Mouse (Mus musculus) CD8-positive naive resting alpha-beta T cell, adult 2 months (primary cell): ENCODE results near the gene Cd81.

Experiments
- DNase-seq, 2 experiments: peaks; one replicate each; pipeline ENCODE4 v3.0.0; 2022; ENCODE audit warnings: low read depth in 2 of 2, low spot score in 2 of 2

The Cd81 gene

DNA sequence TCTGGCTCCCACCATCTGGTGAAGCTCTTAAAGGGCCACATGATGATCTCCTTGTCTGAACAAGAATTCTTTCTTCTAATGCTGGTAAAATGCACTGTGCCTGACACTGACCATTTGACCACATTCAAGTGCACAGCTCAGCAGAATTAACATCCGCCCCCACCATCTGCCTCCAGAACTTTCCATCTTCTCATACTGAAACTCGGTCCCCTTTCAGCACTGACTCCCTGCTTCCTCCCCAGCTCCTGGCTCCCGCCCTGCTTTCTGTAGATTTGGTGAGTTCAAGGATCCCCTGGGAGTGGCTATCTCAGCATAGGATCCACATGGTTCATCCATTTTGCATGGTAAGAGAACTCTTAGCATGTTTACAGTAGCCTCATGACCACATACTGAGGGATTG is 31.8 kb upstream of the Cd81 start:
- DNase-seq, result no peak

DNA sequence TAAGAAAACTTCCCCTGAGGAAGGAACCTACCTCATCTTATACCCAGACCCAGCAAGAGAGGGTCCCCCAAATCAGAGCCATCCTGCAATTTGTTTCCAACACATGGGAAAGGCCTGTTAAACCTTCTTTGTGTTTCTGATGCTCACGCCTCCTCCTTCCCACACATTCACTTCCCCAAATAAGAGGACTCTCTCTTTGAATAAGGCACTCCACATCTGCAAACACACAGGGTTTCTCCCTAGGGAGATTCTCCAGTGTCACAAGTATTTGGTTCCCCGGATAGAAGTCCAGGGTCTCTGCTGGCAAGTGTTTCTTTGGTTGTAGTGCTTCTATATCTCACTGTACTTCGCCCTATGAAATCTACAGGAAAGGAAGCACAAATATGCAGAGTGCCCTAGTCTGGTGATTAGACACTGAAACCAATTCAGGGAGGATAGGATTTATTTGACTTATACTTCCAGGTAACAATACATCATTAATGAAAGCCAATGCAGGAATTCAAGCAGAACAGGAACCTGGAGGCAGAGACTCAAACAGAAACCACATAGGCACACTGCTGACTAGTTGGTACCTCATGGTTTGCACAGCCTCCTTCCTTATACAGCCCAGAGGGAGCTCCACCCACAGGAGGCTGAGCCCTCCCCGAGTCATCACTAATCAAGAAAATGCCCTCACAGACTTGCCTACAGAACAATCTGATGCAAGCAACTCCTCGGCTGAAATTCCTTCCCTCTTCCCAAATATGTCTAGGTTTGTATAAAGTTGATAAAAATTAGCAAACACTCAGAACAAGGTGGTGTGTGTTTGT is 31.0 kb upstream of the Cd81 start:
- no peak for DNase-seq

DNA sequence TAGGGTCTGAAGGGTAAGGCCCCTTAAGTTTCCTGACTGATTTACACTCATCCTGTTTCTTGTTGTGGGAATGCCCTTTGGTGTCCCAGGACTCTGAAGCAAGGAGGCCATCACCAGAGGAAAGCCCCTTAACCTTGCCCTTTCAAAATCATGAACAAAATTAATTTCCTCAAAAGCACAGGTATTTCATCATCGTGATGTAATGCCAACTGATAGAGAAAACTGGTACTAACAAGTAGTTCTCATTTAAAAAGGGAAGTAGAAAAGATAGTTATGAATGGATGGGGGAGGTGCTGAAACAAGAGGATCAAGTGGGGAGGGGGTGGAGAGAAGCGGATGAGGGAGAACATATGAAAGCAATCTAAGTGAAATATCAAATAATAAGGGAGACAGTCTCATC is 29.0 kb upstream of the Cd81 start:
- no peak for DNase-seq

DNA sequence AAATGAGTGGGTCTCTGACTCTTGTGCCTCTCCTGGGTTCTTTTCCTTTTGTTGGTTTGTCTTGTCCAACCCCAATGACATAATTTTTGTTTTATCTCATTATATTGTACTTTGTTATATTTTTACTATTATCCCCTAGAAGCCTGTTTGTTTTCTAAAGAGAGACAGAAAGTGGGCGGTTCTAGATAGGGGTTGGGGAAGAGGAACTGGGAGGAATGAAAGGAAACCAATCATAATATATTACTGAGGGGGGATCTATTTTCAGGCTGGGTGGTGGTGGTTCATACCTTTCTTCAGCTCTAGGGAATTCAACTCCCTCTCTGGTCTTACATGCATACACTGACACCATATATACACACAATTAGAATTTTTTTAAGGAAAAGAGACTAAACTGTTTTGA is 28.2 kb upstream of the Cd81 start:
- DNase-seq, result no peak

DNA sequence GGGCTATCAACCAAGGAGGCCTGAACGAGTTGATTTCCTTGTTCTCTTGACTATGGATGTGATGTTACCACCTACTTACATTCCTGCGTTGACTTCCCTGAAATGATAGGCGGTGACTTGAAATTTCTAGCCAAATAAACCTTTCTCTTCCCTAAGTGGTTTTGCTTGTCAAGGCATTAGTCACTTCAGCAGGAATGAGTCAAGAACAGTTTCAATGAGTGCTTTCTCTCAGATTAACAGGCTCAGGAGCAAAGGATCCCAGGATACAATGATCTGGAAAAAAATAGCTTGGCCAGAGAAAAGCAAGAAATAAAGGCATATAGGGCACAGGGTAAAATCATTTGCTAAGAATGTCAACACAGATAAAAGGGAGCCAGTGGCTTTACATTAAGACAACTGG is 27.0 kb upstream of the Cd81 start:
- DNase-seq, result no peak

DNA sequence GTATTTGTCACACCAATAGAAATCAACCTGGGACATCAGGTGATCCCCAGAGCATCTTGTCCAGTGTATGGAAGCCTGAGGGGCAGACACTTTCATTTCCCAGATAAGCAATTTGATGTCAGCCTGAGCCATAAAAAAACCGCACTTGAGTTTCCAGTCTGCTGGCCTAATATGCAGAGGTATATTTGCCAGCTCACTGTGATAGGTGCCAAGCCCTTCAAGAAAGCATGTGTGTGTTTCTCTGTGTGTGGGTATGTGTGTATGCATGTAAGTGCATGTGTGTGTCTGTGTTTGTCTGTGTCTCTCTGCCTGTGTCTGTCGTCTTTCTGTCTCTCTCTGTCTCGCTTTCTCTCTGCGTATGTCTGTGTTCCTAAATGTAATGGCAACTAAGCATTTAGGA is 25.3 kb upstream of the Cd81 start:
- DNase-seq, result no peak

DNA sequence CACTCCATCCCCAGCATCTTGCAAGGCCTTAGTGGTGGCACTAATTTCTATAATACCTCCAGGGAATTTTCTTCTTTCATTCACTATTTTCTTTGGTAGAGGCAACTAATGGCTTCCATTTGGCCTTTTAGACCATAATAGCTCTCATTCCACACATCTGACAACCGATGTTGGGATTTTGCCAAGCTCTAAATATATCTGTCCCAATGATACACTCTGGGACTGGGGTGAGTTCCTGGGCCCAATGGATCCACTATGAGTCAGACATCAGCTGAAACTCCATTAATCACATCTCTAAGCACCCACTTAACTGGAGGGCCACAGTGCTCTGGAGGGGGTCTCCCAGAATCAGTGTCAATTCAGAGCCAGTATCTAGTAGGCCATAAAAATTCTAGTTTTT is 20.7 kb upstream of the Cd81 start:
- DNase-seq, result no peak

DNA sequence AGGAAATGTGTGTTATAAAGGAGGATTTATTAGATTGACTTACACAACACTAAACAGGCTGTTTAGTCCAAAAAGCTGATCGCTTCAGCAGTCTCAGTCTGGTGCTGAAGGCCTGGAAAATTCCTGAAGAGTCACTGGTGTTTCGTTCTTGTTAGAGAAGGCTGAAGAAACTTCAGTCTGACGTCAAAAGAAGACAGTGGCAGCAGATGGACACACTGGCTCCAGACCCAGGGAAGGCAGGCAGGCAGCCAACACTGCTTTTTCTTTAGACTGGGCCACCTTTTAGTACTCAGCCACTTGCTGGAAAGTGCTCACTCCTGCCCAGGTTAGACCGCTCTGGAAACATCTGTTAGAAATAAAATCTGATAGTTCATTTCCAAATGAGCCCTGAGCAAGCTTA is 19.0 kb upstream of the Cd81 start:
- no peak for DNase-seq

DNA sequence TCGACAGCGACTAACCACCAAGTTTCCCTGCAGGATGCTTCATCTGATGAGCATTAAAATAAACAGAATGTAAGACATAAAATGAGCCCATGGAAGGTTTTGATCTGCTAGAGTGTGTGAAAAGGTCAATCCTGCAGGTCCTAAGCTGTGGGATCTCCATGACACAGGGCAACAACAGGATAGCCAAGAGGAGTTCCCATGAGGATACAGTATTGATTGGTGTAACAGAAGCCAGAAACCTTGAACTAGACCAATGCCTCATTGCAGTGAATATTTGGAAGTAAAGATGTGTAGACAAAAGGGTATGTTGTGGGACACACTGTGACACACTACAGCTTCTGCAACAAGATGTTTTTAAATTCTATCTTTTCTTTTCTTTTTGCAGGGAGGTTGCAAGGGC is 18.4 kb upstream of the Cd81 start:
- no peak for DNase-seq

DNA sequence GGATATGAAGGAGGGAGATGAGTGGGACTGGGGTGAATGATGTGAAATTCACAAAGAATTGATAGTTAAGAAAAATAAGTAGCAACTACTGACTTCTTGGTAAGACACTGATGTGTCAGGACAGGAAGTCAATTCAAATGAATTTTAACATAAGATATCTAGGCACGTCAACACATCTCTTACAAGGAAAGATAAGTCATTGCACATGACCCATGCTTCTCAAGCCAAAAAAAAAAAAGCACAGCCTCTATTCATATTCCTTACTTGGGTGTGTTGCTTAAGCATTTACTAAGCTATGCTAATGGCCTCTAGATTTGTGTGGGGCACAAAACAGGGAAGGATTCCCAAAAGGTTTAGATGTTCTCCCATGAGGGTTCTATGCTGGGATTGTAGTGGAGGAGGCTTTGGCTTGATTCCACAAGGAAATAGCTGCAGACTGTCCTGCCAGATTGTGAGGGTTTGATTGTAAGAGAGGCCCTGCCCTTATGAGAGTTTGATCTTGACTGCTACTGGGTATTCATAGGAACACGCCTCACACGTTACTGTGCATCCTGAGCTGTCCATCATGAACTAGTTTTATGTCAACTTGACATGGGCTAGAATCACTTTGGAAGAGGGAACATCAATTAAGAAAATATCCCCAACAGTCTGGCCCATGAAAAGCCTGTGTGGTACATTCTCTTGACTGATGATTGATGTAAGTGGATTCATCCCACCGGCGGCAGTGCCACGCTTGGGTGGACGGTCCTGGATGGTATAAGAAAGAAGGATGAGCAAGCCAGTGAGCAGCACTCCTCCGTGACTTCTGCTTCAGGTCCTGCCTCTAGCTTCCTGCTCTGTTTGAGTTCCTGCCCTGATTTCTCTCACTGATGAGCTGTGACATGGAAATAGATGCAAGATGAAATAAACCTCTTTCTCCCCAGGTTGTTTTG is 17.8 kb upstream of the Cd81 start:
- no peak for DNase-seq

DNA sequence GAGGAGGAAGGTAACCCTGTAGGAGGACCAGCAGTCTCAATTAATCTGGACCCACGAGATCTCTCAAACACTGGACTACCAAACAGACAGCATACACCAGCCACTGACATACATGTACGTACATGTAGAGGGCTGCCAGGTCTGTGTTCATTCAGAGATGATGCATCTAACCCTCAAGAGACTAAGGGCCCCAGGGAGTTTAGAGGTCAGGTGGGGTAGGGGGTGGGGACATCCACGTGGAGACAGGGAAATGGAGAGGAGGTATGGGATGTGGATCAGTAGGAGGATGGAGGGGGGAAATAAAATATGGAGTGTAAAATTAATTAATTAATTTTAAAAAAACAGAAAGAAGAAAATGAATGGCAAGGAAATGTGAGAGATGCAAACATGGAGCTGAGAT is 15.8 kb upstream of the Cd81 start:
- DNase-seq, result no peak

DNA sequence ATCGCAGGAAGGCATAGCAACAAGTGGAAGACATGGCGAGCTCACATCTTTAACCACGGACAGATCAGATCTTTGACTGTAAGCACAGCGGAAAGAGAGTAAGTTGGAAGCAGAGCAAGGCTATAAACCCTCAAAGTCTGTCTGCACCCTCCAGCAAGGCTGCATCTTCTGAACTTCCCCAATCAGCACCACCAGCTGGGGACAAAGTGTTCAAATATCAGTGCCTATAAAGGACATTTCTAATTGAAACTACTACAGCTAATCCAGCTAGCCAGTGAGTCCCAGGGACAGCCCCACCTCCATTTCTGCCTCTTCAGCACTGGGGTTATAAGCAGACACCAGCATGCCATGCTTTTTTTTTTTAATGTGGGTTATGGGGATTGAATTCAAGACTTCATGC is 15.2 kb upstream of the Cd81 start:
- DNase-seq, result no peak

DNA sequence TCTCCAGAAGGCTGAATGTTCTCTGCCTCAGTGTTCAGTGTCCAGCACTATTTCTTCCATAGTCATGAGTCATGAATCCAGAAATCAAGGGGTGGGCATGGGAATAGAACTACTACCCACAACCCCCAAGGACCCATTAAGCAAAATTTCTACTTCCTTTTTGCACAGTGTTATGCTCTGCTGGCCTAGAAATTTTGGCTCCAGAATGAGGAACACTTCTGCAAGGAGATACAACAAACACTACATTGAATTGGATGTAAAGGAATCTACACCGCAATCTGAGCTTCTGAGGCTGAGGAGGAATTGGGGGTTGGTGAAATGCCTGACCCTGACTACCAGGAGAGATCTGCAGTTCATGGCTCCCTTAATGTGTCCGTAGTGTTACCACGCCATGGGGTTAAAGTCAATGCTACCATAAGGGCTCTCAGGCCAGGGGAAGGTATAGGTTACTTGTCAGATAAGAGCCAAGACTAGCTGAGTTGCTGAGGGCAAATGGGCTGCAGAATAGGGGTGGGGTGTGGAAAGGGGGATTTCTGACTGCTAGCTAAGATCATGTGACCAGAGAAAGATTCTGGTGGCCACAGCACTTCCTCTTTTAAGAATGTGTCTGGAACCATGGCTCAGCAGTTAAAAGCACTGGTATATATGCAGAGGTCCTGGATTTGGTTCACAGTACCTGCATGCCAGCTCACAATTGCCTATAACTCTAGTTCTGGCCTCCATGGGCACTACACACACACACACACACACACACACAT is 14.2 kb upstream of the Cd81 start:
- DNase-seq, result no peak

DNA sequence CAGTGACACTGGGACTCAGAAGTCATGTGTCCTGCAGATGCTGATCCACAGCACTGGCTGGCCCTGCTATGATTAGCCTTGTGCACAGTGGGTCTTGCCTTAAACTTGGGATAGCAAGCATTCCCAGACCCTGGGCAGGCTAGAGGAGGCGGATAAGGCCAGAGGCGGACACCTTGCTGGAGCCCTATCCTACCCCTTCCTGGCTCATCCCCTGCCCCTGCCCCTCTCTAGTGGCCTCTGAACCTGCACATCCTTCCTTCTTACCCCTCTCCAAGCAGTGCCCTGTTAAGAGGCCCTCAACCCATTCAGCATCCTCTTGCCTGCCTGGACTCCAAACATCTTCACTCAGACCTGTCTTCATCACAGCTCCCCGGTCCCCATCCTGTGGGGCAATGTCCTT is 12.0 kb upstream of the Cd81 start:
- no peak for DNase-seq

DNA sequence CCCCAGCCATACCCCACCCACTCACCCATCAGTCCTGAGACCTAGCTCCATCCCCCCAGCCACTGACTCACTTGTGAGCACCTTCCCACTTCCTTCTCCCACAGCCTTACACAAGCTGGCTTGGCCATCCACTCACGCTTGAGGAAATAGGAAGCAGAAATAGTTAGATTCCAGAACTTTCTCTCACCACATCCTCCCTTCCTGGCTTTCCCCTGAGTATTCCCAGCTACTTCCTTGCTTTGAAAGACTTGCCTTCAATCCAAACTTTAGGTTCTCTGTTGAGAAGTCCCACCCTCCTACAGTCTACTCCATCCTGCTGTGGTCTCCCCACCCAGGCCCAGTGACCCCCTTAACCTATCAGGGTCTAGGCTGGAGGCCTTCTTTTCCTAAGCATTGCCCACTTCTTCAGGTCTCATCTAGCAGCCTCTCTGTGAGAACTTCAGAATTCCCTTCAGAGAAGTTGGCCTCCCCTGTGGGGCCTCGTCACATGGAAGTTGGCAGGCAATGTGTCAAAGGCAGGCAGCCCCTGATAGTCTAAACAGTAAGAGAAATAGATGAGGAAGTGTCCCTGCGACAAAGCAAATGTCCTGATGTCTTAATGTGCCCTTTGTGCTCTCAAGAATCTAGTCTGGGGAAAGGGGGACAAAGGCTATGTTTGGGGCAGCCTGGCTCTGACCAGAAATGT is 11.3 kb upstream of the Cd81 start:
- DNase-seq, result no peak

DNA sequence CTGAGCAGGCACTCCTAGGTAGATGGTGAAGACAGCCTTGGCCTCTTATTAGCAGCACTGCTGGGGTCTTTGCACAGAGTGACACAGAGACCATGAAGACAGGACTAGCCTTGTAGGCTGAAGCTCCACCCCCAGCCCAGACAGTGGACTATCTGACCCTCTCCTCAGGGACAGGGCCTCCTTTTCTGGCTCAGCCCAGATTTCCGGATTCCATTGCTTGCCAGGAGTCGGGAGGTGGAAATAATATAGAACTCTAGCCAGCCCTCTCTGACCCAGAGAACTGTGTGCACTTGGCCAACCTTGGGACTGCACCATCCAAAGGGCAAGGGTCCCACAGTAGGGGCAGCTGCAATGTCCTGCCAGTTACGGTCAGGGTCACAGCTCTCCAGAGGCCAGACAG is 10.4 kb upstream of the Cd81 start:
- no peak for DNase-seq

DNA sequence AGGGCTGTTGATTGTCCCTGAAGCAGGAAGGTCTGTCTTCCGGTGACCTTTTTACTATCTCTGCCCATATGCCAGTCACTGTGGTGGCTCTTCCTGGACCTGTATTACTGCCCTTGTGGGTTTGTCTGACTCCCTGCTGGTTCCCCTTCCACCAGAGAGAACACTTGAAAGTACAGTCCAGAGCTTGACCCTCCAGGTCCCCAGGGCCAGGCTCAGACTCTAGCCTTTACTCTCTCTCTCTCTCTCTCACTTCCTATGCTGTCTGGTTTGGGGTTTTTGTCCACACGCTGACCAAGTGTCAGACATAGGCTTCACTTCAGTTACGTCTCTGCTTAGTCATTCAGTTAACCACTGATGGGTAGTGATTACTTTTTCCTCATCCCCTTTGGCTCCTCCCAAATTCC is 9.6 kb upstream of the Cd81 start:
- DNase-seq, result no peak

DNA sequence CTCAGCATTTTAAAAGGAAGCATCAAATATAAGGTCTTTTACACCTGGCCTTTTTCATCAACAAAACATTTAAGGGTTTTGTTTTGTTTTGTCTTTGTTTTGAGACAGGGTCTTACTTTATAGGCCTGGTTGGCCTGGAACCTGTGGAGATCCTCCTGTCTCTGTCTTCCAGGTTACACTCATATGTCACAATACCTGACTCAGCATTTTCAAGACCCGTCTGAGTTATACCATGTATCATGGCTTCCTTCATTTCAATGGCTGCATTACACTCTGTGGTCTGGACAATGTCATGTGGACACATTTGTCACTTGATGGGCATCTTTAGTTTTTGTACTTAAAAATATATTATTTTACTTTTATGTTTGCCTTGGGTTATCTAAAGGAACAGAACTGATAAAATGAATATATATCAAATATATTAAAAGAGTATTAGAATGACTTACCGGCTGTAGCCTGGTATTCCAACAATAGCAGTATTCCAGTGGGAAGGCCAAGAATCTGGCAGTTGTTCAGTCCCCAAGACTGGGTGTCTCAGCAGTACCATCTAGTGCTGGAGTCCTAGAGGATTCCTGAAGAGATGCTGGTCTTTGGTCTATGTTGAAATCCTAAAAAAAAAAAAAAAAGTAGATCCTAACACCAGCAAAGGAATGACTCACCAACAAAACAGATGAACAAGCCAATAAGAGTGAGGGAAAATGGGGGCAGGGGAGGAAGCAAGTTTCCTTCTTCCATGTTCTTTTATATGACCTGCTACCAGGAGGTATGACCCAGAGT is 8.3 kb upstream of the Cd81 start:
- DNase-seq, result no peak

DNA sequence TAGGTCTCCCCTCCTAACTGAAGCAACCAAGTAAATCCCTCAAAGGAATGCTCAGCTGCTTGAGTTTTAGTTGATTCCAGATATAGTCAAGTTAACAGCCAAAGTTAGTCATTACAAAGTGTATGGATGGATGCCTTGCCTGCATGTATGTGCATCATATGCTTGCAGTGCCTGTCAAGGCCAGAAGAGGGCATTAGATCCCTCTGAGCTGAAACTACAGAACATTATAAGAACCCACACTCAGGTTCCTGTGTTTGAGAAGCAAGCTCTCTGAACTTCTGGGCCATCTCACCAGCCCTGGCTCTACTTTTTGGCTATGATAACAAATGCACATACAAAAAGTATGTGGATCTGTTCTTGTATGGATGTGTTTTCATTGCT is 7.7 kb upstream of the Cd81 start:
- DNase-seq, result no peak

DNA sequence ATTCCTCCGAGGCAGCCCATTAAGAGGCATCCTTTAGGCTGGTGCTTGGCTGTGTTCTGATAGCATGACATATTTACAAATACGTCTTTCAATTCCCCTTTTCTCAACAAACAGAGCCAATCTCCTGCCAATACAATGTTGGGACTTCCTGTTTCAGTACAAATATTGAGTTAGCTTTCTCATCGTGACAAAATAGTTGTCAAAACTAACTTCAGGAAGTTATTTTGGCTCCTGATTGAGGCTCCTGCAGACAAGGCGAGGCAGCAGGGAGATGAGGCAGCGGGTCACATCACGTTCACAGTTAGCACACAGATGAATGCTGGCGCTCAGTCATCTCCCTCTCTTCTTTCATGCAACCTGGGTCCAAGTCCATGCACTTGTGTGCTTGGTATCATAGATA is 6.2 kb upstream of the Cd81 start:
- DNase-seq, result no peak

DNA sequence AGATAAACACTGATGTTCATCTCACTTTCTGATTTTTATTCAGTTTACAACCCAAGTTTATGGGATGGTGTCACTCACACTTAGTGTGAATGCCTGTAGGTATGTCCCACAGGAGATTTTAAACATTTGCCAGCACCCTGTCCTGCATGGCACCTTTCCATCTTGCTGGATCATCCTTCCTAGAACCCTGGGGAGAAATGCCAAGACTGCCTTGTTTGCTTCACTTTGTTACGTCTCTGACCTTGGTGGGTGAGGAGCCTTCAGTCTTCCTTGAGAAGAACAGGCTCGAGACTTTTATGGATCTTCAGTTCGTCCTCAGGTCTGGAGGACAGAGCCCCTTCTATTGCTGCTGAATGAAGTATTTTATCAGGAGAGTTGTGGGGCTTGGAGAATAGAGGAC is 3.2 kb upstream of the Cd81 start:
- no peak for DNase-seq
